Mouse (Mus musculus) Patski (cell line): Measurements from ENCODE around the gene Hck. TPM values are rescaled to one million over a fixed set of nuclear protein-coding genes. Genes with fewer than 3 reads are reported as not detected.
A peak's percentile ranks its signal among the peaks of the same experiment; 100 is the strongest.

Experiments
- ATAC-seq: fragments of 100-300 bp; one replicate; pipeline ENCODE4 v1.8.0; 2021
- CTCF ChIA-PET: fragments of 350-600 bp; sonication (Branson Sonifier 250); formaldehyde crosslinking; loops from one replicate; lab custom pipeline; 2022; ENCODE audit warnings: inconsistent platforms; lab: Charles Lee
- POLR2A ChIA-PET: fragments of 350-600 bp; sonication (Branson Sonifier 250); formaldehyde crosslinking; loops from one replicate; lab custom pipeline; 2022; ENCODE audit warnings: antibody characterized with exemption, inconsistent platforms; lab: Charles Lee
- DNase-seq: peaks from one replicate; pipeline ENCODE4 v3.0.0-alpha.2; 2011; ENCODE audit warnings: low read depth, low spot score
- H3K27me3 ChIP-seq: fragments of 371-371 bp; one replicate; pipeline ENCODE4 v1.5.1; 2021
- CTCF ChIP-seq: fragments of 100-300 bp; IDR thresholded peaks from one replicate; pipeline ENCODE4 v1.5.1; 2021
- in situ Hi-C: fragments of 300-500 bp; cut with MboI; formaldehyde crosslinking; loops from 3 replicates; pipeline ENCODE4 v1.11.1; 2018; ENCODE audit warnings: low pct_unique_long_range_greater_than_20kb, mixed read lengths
- polyA plus RNA-seq: library from polyadenylated mRNA; unstranded; gene quantifications from one replicate; pipeline ENCODE4 v1.2.3, GENCODE M21; 2021

Gene Hck
- polyA plus RNA-seq, 1 experiment from 2014 or later: 1.3 TPM

DNA sequence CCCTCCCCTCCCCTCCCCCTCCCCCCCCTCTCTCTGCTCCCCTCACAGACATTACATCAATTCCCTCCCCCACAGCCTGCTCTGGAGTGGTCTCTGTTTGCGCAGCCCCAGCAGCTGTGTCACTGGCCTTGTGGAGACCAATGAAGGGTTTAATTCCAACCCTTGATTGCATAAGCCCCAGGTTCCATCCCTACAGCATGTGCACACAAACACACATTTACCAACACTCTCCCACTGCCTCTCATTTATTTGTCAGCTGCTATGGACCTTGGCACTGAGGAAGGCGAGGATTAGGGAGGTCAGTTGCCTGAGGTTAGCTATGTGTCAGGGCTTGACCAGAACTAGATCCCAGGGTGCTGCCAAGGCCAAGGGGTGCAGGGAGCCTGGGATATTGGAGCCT, 32.3 kb upstream of the Hck start:
- DNase-seq (no peak), ATAC-seq (peak; percentile 44)
- ChIA-PET POLR2A (no interaction called here), CTCF (interaction anchor here (0.7 kb wide), 1 partner anchor 66 kb away, joined by 3 read pairs; no protein-coding TSS in a partner anchor)
- in situ Hi-C loops: no loop called here
- no peak for TF ChIP-seq CTCF
- H3K27me3 ChIP-seq: peaks cover 12% of the 10 kb centered on the region

DNA sequence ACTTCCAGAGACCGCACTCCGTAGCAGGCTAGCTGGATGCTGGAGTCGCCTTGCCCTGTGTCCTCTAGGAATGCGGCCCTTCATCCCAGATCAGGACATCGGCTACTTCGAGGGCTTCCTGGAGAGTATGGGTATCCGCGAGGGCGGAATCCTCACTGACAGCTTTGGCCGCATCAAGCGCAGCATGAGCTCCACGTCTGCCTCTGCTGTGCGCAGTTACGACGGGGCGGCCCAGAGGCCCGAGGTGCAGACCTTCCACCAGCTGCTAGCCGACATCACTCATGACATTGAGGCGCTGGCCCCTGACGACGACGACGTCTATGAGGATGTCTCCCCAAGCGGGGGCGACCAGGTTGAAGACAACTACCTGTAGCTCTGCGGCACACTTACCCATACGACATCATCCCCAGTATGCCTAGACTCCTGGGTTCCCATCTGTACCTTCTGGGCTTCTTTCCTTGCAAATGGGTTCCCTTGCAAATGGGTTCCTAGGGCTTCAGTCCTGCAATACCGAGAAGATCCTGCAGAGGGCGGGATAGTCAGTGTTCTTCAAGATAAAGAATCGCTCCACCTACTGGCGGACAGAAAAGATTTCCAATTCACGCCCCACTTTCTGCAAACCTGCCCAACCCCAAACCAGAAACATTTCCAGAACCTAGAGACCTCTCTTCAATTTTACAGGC, 27.3 kb upstream of the Hck start:
- TF ChIP-seq CTCF: peak; percentile 96
- in situ Hi-C loops: loop anchor here (10.0 kb wide), 1 partner anchor 64 kb away; no protein-coding TSS in a partner anchor
- ChIA-PET CTCF (interaction anchor here (0.7 to 8.8 kb wide), 10 partner anchors 24 to 169 kb away, joined by 3 to 70 read pairs (median 3); no protein-coding TSS in a partner anchor), POLR2A (interaction anchor here (1.5 kb wide), 1 partner anchor 62 kb away, joined by 5 read pairs; no protein-coding TSS in a partner anchor)
- peak; percentile 37 for DNase-seq
- ATAC-seq: no peak
- H3K27me3 ChIP-seq: no peaks in the 10 kb centered on the region

DNA sequence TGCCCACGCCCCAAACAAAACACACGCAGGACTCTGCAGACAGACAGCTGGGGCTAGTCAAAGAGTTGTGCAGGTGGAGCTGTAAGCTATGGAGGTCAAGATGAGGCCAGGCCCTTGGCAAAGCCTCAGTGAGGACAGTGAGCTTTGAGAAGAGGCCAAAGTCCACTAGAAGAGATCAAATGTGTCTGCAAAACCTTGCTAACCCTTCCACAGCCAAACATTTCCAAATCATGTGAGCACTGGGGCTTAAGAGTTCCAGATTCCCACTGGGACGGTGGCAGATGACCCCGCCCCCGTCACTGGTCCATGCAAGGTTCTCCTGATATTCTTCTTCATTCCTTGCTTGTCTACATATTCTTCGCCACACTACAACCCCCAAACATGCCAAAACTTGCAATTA, 26.4 kb upstream of the Hck start:
- no peak for ATAC-seq
- in situ Hi-C loops: loop anchor here (10.0 kb wide), 1 partner anchor 63 kb away; no protein-coding TSS in a partner anchor
- POLR2A ChIA-PET: interaction anchor here (1.5 kb wide), 1 partner anchor 61 kb away, joined by 5 read pairs; no protein-coding TSS in a partner anchor
- CTCF ChIA-PET: interaction anchor here (0.7 to 8.8 kb wide), 9 partner anchors 24 to 170 kb away, joined by 3 to 70 read pairs (median 3); no protein-coding TSS in a partner anchor
- no peaks in the 10 kb centered on the region for H3K27me3 ChIP-seq
- no peak for TF ChIP-seq CTCF
- DNase-seq: no peak

DNA sequence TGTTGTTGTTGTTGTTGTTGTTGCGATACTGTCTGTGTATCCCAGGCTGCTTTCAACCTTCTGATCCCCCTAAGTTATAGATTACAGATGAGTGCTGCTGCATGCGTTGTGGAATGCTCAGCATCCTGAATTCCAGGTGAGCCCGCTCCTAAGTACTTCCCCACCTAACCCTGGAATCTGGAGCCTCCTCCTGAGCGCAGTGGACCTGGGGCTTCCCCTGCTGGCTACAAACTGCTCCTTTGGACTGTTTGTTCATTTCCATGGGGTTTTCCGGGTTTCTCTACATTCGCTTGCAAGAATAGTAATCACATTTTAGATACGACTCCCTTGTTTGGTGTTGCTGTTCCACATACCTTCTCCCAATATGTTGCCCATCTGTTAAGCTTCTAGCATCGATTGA, 25.0 kb upstream of the Hck start:
- DNase-seq (no peak), ATAC-seq (no peak)
- H3K27me3 ChIP-seq: no peaks in the 10 kb centered on the region
- POLR2A ChIA-PET: no interaction called here
- no peak for TF ChIP-seq CTCF
- CTCF ChIA-PET: interaction anchor here (8.8 kb wide), 1 partner anchor 58 kb away, joined by 70 read pairs; no protein-coding TSS in a partner anchor
- in situ Hi-C loops: loop anchor here (10.0 kb wide), 1 partner anchor 62 kb away; no protein-coding TSS in a partner anchor

DNA sequence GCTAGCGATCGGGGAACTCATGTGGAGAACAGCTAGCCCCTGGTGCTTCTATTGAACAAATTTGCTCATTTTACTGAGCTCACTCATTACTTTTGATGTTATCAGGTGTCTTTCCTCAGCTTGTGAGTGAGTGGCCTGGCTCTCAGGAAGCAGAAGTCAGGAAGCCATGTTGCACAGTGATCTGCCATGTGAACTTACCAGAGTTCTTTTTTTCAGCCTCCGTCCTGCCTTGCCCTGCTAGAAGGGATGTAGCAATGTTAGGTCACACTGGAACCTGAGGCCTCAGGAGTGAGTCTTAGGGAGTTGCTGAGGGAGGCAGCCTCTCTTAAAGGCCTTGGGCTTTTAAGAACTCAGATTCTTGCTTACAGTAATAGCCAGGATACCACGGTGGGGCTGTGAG, 24.4 kb upstream of the Hck start:
- ATAC-seq: no peak
- no peak for DNase-seq
- POLR2A ChIA-PET: no interaction called here
- in situ Hi-C loops: loop anchor here (10.0 kb wide), 1 partner anchor 61 kb away; no protein-coding TSS in a partner anchor
- TF ChIP-seq CTCF: no peak
- H3K27me3 ChIP-seq: no peaks in the 10 kb centered on the region
- CTCF ChIA-PET: interaction anchor here (8.8 kb wide), 1 partner anchor 58 kb away, joined by 70 read pairs; no protein-coding TSS in a partner anchor

DNA sequence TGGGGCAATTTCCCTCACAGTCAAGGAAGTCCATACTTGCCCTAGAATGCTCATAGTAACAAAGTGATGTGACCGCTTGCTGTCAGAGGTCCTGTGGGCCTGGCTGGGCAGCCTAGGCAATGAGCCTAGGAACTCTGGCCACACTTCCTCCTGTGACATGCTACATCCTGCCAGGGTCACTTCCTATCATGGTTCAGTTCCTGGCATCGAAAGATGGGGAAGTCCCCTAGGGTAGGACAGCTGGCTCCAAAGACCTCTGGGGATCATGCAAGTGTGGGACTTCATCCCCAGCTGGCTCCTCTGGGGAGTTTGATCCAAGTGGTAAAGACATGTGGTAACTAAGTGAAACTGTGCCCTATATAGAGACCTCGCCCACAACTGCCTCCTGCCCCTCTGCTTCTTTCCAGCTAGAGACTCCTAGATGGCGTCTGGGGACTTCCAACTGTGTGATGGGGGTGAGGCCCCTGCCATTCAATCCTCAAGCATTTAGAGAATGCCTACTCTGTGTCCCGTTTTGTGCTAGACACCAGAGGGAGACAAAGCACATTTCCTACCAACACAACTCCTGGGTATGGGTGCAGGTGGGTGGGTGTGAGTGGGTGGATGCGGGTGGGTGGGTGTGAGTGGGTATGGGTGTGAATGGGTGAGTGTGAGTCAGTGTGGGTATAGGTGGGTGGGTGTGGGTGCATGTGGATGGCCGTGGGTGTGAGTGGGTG, 23.8 kb upstream of the Hck start:
- DNase-seq: no peak
- ChIA-PET POLR2A (no interaction called here), CTCF (interaction anchor here (1.1 to 8.8 kb wide), 2 partner anchors 15 to 57 kb away, joined by 3 to 70 read pairs; no protein-coding TSS in a partner anchor)
- no peaks in the 10 kb centered on the region for H3K27me3 ChIP-seq
- in situ Hi-C loops: loop anchor here (10.0 kb wide), 1 partner anchor 60 kb away; no protein-coding TSS in a partner anchor
- no peak for ATAC-seq
- TF ChIP-seq CTCF: peak; percentile 38

DNA sequence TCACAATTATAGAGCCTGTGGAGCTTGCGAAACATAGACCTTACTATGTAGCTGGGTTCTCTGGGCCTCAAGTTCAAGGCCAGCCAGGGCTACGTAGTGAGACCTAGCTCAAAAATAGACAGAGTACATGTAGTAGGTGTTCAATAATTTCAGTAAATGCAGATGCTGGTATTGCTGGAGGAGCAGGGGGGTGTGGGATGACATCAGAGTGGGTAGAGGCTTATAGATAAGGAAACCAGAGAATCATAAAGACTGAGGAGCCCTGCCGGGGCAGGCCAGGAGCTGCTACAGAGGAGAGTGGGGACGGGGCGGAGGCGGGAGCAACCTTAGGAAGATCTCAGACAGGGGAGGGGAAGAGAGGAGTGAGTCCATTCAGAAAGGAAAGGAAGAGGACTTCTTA, 22.7 kb upstream of the Hck start:
- in situ Hi-C loops: loop anchor here (10.0 kb wide), 1 partner anchor 59 kb away; no protein-coding TSS in a partner anchor
- TF ChIP-seq CTCF: no peak
- ATAC-seq (no peak), DNase-seq (no peak)
- H3K27me3 ChIP-seq: no peaks in the 10 kb centered on the region
- ChIA-PET CTCF (interaction anchor here (1.4 to 8.8 kb wide), 2 partner anchors 19 to 56 kb away, joined by 3 to 70 read pairs; no protein-coding TSS in a partner anchor), POLR2A (no interaction called here)

DNA sequence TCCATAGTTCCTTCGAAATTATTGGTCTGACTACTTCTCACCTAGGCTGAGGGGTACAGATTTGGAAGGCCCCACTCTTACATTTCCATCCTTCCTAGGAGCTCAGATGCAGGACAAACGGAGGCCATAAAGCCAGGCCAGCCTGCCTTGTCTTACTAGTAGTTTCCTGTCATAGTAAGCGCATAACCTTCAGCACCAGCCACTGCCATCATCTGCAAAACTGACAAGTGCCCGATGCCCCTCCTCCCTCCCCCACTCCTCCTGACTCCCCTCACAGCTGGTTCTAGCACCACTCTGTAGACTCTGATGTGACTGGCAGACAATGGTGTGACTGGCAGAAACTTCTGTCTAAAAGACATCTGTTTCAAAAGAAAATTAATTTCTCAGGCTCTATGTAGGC, 22.1 kb upstream of the Hck start:
- ChIA-PET POLR2A (no interaction called here), CTCF (interaction anchor here (0.6 to 8.8 kb wide), 4 partner anchors 19 to 61 kb away, joined by 3 to 70 read pairs (median 4); no protein-coding TSS in a partner anchor)
- no peaks in the 10 kb centered on the region for H3K27me3 ChIP-seq
- ATAC-seq (no peak), DNase-seq (no peak)
- in situ Hi-C loops: loop anchor here (10.0 kb wide), 1 partner anchor 59 kb away; no protein-coding TSS in a partner anchor
- no peak for TF ChIP-seq CTCF

DNA sequence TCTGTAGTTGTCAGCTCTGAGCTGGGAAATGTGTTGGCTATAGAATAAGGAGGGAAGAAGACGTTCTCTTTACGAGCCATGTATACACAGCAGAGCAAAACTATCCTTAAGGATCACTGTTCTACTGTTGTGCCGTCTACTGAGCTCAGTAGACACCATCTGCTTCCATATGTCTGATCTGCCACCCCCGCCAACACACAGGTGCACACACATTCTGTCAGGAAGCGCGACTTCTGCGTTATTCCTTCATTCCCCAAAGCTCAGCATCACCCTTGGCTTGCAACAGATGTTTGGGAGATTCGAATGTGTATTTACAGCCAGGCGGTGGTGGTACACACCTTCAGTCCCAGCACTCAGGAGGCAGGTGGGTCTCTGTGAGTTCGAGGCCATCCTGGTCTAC, 21.2 kb upstream of the Hck start:
- TF ChIP-seq CTCF: no peak
- DNase-seq (no peak), ATAC-seq (no peak)
- no peaks in the 10 kb centered on the region for H3K27me3 ChIP-seq
- in situ Hi-C loops: loop anchor here (10.0 kb wide), 1 partner anchor 58 kb away; no protein-coding TSS in a partner anchor
- CTCF ChIA-PET: interaction anchor here (0.9 to 8.8 kb wide), 3 partner anchors 41 to 60 kb away, joined by 3 to 70 read pairs (median 4); no protein-coding TSS in a partner anchor
- POLR2A ChIA-PET: interaction anchor here (1.0 kb wide), 1 partner anchor 10 kb away, joined by 3 read pairs; no protein-coding TSS in a partner anchor

DNA sequence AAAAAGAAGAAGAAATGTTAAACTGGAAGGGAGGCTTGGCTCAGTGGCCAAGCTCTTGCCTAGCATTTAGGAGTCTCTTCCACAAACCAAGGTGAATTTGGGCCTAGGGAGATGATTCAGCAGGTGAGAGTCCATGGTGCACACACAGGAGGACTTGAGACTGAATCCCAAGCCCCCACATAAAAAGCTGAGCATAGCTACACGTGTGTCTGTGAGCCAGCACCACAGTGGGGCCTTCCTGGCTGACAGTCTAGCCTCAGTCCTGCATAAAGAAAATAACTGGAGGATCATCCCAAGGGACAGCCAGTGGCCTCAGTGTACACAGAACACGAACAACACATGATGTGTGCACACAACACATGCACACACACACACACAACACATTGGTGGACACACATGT, 19.0 kb upstream of the Hck start:
- CTCF ChIA-PET: interaction anchor here (0.9 to 1.5 kb wide), 2 partner anchors 48 to 53 kb away, joined by 3 read pairs; no protein-coding TSS in a partner anchor
- in situ Hi-C loops: loop anchor here (10.0 kb wide), 1 partner anchor 55 kb away; no protein-coding TSS in a partner anchor

More for the DNA sequence above, 19.0 kb upstream of the Hck start:
- POLR2A ChIA-PET: interaction anchor here (1.2 kb wide), 1 partner anchor 41 kb away, joined by 3 read pairs; no protein-coding TSS in a partner anchor
- H3K27me3 ChIP-seq: no peaks in the 10 kb centered on the region
- no peak for TF ChIP-seq CTCF
- DNase-seq (no peak), ATAC-seq (no peak)
